Mouse (Mus musculus): ENCODE data around the gene Greb1.

DNA sequence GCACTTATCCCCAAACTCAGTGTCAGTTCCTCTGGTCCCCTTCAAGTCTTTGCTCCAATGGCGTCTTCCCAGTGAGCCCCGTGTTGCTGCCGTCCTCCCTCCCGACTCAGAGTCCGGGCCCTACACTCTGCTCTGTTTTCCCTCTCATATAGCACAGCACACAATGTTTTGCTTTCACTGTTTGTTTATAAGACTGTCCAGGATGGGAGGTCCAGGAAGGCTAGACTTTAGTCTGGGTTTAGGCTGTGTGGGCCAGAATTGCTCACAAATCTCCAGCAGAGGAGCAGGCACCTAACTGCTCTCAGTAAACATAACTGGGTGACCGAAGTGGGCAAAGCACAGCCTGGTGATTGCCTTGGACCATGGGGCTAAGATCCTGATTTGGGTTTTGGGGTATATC is 167.5 kb downstream of the Greb1 start:
- TF ChIP-seq CTCF (IDR thresholded peaks at IDR 0.05; ENCODE audit: low read depth, low read length) (no peak), POLR2AphosphoS5 (IDR thresholded peaks at IDR 0.05; ENCODE audit: insufficient replicate concordance, low read depth, low read length) (no peak), GATA1 (IDR thresholded peaks at IDR 0.05; ENCODE audit: borderline replicate concordance, low read length) (no peak), GATA2 (IDR thresholded peaks at IDR 0.05; ENCODE audit: borderline replicate concordance, low read depth, low read length) (no peak), TAL1 (conservative IDR thresholded peaks at IDR 0.05; ENCODE audit: low read depth, low read length) (no peak)

Measured in G1E (cell line).